Mouse (Mus musculus) left cerebral cortex, postnatal 25 days (tissue): ENCODE data around the gene Crybg1. TPM values are rescaled to one million over a fixed set of nuclear protein-coding genes. Genes with fewer than 3 reads are reported as not detected.

ENCODE experiments used
- DNase-seq, 2 experiments: peaks; one replicate each; pipeline ENCODE4 v3.0.0; 2022; ENCODE audit warnings: low spot score in 2 of 2, mixed read lengths in 1 of 2
- intact Hi-C: fragments of 180-260 bp; cut with DNase I; formaldehyde crosslinking; loops from one replicate; pipeline ENCODE4 v1.15.1; 2025
- total RNA-seq, 2 experiments: library from RNA; stranded (reverse); gene quantifications; 2 replicates each; pipeline ENCODE4 v1.2.3; 2021

Gene Crybg1
- total RNA-seq: under 1 TPM; 0.48 to 0.50 TPM

GRCm38 (mm10) chr10:44148337-44149317 lies at the start of gene Crybg1:
Gene Crybg1, minus strand, starts transcription at chr10:44148853.
- intact Hi-C loops: no loop called here
- DNase-seq: no peak

- intact Hi-C loops: loop anchor here (2.0 kb wide), 1 partner anchor 223 kb away; no protein-coding TSS in a partner anchor
- no peak for DNase-seq
Observed at GRCm38 (mm10) chr10:44177365-44177764, 28.7 kb upstream of the Crybg1 start.

GRCm38 (mm10) chr10:44176548-44176947 lies 27.9 kb upstream of the Crybg1 start:
- intact Hi-C loops: loop anchor here (2.0 kb wide), 1 partner anchor 222 kb away; no protein-coding TSS in a partner anchor
- no peak for DNase-seq

- no peak for DNase-seq
- intact Hi-C loops: loop anchor here (2.0 kb wide), 1 partner anchor 221 kb away; no protein-coding TSS in a partner anchor
Observed at GRCm38 (mm10) chr10:44176120-44176519, 27.5 kb upstream of the Crybg1 start.

GRCm38 (mm10) chr10:44170145-44170544 lies 21.5 kb upstream of the Crybg1 start:
- intact Hi-C loops: no loop called here

GRCm38 (mm10) chr10:44167061-44167460 lies 18.4 kb upstream of the Crybg1 start:
- intact Hi-C loops: no loop called here
- no peak for DNase-seq

More at GRCm38 (mm10) chr10:44170145-44170544, 21.5 kb upstream of the Crybg1 start:
- no peak for DNase-seq

GRCm38 (mm10) chr10:44164258-44164975 lies 15.8 kb upstream of the Crybg1 start:
- DNase-seq: no peak
- intact Hi-C loops: no loop called here

GRCm38 (mm10) chr10:44163028-44163427 lies 14.4 kb upstream of the Crybg1 start:
- no peak for DNase-seq
- intact Hi-C loops: no loop called here

GRCm38 (mm10) chr10:44160150-44160549 lies 11.5 kb upstream of the Crybg1 start:
- intact Hi-C loops: loop anchor here (1.0 kb wide), 1 partner anchor 206 kb away; no protein-coding TSS in a partner anchor

GRCm38 (mm10) chr10:44157489-44157888 lies 8.8 kb upstream of the Crybg1 start:
- intact Hi-C loops: no loop called here
- no peak for DNase-seq

More at GRCm38 (mm10) chr10:44160150-44160549, 11.5 kb upstream of the Crybg1 start:
- DNase-seq: peak; percentile 44 to 77

GRCm38 (mm10) chr10:44150501-44150900 lies 1.8 kb upstream of the Crybg1 start:
- no peak for DNase-seq
- intact Hi-C loops: no loop called here

- no peak for DNase-seq
- intact Hi-C loops: no loop called here
Observed at GRCm38 (mm10) chr10:44143401-44143800, 5.3 kb downstream of the Crybg1 start.

GRCm38 (mm10) chr10:44138137-44138855 lies 10.4 kb downstream of the Crybg1 start:
- intact Hi-C loops: no loop called here
- no peak for DNase-seq

GRCm38 (mm10) chr10:44126047-44126446 lies 22.6 kb downstream of the Crybg1 start:
- intact Hi-C loops: no loop called here
- no peak for DNase-seq

- intact Hi-C loops: no loop called here
- DNase-seq: no peak
Observed at GRCm38 (mm10) chr10:44124400-44124933, 24.2 kb downstream of the Crybg1 start.

GRCm38 (mm10) chr10:44118616-44119015 lies 30.0 kb downstream of the Crybg1 start:
- DNase-seq: no peak
- intact Hi-C loops: no loop called here

GRCm38 (mm10) chr10:44116796-44117195 lies 31.9 kb downstream of the Crybg1 start:
- intact Hi-C loops: no loop called here
- no peak for DNase-seq

GRCm38 (mm10) chr10:44114611-44115010 lies 34.0 kb downstream of the Crybg1 start:
- intact Hi-C loops: no loop called here
- no peak for DNase-seq

- DNase-seq: no peak
- intact Hi-C loops: no loop called here
Observed at GRCm38 (mm10) chr10:44112005-44112675, 36.5 kb downstream of the Crybg1 start.
